Mouse (Mus musculus): ENCODE measurements at regions not wholly inside any gene's neighbourhood (a gene's known extent, or its start where the extent isn't known, plus 50 kb on each side); places are given as distances from the start of the nearest gene placed in this dataset.

- DNase-seq (ENCODE audit: low spot score) = no peak
These were observed 87.4 kb upstream of the Cdh4 start for GRCm38 (mm10) chr2:179354866-179355265.

- DNase-seq (ENCODE audit: low spot score) = no peak
These were observed 71.2 kb upstream of the Cdh4 start for GRCm38 (mm10) chr2:179370882-179371546.

GRCm38 (mm10) chr2:179371553-179371952 lies 70.7 kb upstream of the Cdh4 start:
- no peak for DNase-seq (ENCODE audit: low spot score)

- DNase-seq (ENCODE audit: low spot score) = no peak
These were observed 62.4 kb upstream of the Cdh4 start for GRCm38 (mm10) chr2:179379691-179380443.

GRCm38 (mm10) chr2:179380444-179380705 lies 61.9 kb upstream of the Cdh4 start:
- no peak for DNase-seq (ENCODE audit: low spot score)

GRCm38 (mm10) chr2:179381916-179382315 lies 60.3 kb upstream of the Cdh4 start:
- DNase-seq (ENCODE audit: low spot score) = no peak

- DNase-seq (ENCODE audit: low spot score) = no peak
These were observed 59.6 kb upstream of the Cdh4 start for GRCm38 (mm10) chr2:179382594-179382993.

- no peak for DNase-seq (ENCODE audit: low spot score)
These were observed 55.4 kb upstream of the Cdh4 start for GRCm38 (mm10) chr2:179386871-179387270.

- DNase-seq (ENCODE audit: low spot score) = no peak
These were observed 51.7 kb upstream of the Cdh4 start for GRCm38 (mm10) chr2:179390486-179390885.

- no peak for DNase-seq (ENCODE audit: low spot score)
These were observed 51.2 kb upstream of the Cdh4 start for GRCm38 (mm10) chr2:179390924-179391461.

Data from urinary bladder, adult 2 months (tissue).